Mouse (Mus musculus) embryonic fibroblast, embryonic 13.5 days (primary cell): Measurements from ENCODE around the gene Rrp1b. TPM values are rescaled to one million over a fixed set of nuclear protein-coding genes. Genes with fewer than 3 reads are reported as not detected.

ENCODE experiments used
- H3K27ac ChIP-seq: 2 replicates; pipeline ENCODE4 v1.5.1; 2012; ENCODE audit warnings: low read length, control low read depth, inconsistent platforms; ENCODE audit not compliant: insufficient read depth
- H3K4me1 ChIP-seq: 2 replicates; pipeline ENCODE4 v1.6.1; 2011; ENCODE audit warnings: low read length; ENCODE audit not compliant: control insufficient read depth, insufficient read depth
- H3K4me3 ChIP-seq: 2 replicates; pipeline ENCODE4 v1.5.1; 2011; ENCODE audit warnings: mild to moderate bottlenecking, control low read depth, low read length; ENCODE audit not compliant: insufficient read depth
- CTCF ChIP-seq: IDR thresholded peaks from 2 replicates; pipeline ENCODE4 v1.5.1; 2011; ENCODE audit warnings: mild to moderate bottlenecking, control low read depth, low read length, moderate library complexity, borderline replicate concordance; ENCODE audit not compliant: insufficient read depth
- POLR2A ChIP-seq: IDR thresholded peaks from 2 replicates; pipeline ENCODE4 v1.6.1; 2011; ENCODE audit warnings: low read depth, mild to moderate bottlenecking, control low read depth, low read length, moderate library complexity
- polyA plus RNA-seq: library from polyadenylated mRNA; stranded (reverse); fragments of >200 nt; gene quantifications from 2 replicates; pipeline ENCODE4 v1.2.4, GENCODE M21; 2011; ENCODE audit warnings: low read depth; ENCODE audit not compliant: missing spikeins, insufficient read length

Gene Rrp1b
- polyA plus RNA-seq, 1 experiment: 38.6 TPM

- TF ChIP-seq POLR2A (no peak), CTCF (peak; percentile 59; the same call in 1 of the 2 replicates)
Observed at GRCm38 (mm10) chr17:32025386-32025785, 10.5 kb upstream of the Rrp1b start.

DNA sequence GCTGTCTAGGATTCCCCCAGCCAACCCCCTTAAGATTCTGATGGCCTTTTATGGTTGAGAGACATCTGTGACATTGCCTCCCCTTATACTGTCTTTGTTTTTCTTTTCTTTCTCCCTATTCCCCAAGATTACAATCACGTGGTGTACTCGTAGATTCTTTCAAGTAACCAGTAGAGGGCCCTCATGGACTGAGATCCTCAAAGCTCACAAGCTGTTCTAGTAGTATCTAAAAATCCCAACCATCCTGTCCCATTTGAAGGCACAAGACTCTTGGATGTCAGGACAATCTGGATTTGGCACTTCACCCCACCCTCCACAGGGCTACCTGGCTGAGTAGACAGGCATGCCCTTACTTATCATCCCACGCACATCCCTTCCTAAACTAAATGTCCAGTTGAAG, 8.2 kb upstream of the Rrp1b start:
- Histone ChIP-seq H3K4me3 (no peak overlapping the region), H3K27ac (no peak overlapping the region), H3K4me1 (peaks cover 8% of the 10 kb centered on the region; the same call in 1 of the 2 replicates)
- TF ChIP-seq POLR2A (no peak), CTCF (no peak)

More at GRCm38 (mm10) chr17:32025386-32025785, 10.5 kb upstream of the Rrp1b start:
- Histone ChIP-seq H3K4me1 (no peaks in the 10 kb centered on the region), H3K27ac (no peak overlapping the region), H3K4me3 (no peak overlapping the region)

- no peak overlapping the region for H3K4me3 ChIP-seq
- H3K4me1 ChIP-seq: peaks cover 8% of the 10 kb centered on the region; the same call in 1 of the 2 replicates
- TF ChIP-seq POLR2A (no peak), CTCF (no peak)
- H3K27ac ChIP-seq: no peak overlapping the region
Observed at GRCm38 (mm10) chr17:32028301-32028700, 7.6 kb upstream of the Rrp1b start.

GRCm38 (mm10) chr17:32031684-32032083, 4.2 kb upstream of the Rrp1b start:
- 0 out of 2 replicates have a peak overlapping the region, but pooled peaks have one; percentile 21 for H3K27ac ChIP-seq
- TF ChIP-seq CTCF: no peak
- TF ChIP-seq POLR2A: no peak
- H3K4me3 ChIP-seq: no peak overlapping the region
- H3K4me1 ChIP-seq: peaks cover 8% of the 10 kb centered on the region; the same call in 1 of the 2 replicates

DNA sequence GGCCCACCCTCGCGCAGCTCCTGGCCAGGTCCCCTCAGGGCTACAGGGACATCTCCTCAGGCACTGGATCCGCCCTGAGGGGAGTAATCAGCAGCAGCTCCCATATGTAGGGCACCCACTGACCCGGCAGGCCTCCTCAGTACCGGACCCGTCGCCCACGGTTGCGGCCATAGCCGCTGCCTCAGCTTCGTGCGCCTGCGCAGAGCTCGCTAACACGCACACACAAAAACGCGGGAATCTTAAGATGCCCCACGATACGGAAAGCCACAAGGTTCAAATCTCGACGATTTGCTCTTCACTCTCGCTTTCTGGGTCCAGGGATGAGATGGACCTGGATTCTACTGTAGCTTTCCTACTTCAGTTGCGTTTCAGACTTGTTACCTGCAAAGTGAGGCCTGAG, 1.6 kb upstream of the Rrp1b start:
- TF ChIP-seq POLR2A (no peak), CTCF (no peak)
- H3K4me1 ChIP-seq: peaks cover 8% of the 10 kb centered on the region; the same call in 1 of the 2 replicates
- H3K4me3 ChIP-seq: no peak overlapping the region
- H3K27ac ChIP-seq: no peak overlapping the region

- H3K27ac ChIP-seq: peak overlapping the region; percentile 3; the same call in 1 of the 2 replicates
- H3K4me3 ChIP-seq: peak overlapping the region; percentile 82
- TF ChIP-seq CTCF: no peak
- TF ChIP-seq POLR2A: peak; percentile 1; the same call in 1 of the 2 replicates
- peaks cover 8% of the 10 kb centered on the region for H3K4me1 ChIP-seq
Observed at GRCm38 (mm10) chr17:32036509-32037438, 874 bp downstream of the Rrp1b start.

DNA sequence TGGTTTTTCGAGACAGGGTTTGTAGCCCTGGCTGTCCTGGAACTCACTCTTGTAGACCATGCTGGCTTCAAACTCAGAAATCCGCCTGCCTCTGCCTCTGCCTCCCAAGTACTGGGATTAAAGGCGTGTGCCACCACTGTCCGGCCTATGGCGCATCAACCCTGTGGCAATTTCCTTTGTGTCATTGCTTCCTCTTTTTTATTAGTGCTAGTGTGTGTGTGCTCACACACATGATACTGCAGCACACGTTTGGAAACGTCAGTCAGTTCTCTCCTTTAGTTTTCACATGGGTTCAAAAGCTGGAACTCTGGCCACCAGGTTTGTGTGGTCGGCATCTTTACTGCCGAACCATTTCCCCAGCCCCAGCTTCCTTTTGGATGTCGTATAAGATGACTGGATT, 4.4 kb downstream of the Rrp1b start:
- Histone ChIP-seq H3K27ac (no peak overlapping the region), H3K4me1 (peaks cover 12% of the 10 kb centered on the region), H3K4me3 (no peak overlapping the region)
- TF ChIP-seq POLR2A (no peak), CTCF (no peak)

DNA sequence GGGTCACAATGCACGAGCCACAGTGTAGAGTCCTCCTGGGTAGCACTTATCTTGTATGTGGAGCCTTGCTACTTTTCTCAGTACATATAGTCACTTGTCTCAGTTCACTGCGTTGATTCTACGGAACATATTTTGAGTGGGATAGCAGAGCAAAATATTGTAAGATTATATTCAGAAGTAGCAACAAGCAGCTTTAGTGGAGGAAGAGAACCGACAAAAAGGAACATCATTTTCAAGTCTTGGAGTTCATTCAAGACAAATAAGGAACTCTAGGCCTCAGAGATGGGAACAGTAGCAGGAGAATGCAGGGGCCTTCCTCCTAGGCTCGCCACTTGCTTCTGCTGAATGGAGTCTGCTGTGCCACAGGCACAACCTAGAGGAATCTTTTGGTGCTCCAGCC, 10.6 kb downstream of the Rrp1b start:
- TF ChIP-seq CTCF (no peak), POLR2A (no peak)
- no peak overlapping the region for H3K27ac ChIP-seq
- H3K4me3 ChIP-seq: no peak overlapping the region
- H3K4me1 ChIP-seq: peaks cover 4% of the 10 kb centered on the region

- no peak overlapping the region for H3K27ac ChIP-seq
- H3K4me1 ChIP-seq: no peaks in the 10 kb centered on the region; the same call in 1 of the 2 replicates
- TF ChIP-seq POLR2A (no peak), CTCF (no peak)
- no peak overlapping the region for H3K4me3 ChIP-seq
Observed at GRCm38 (mm10) chr17:32048351-32048750, 12.5 kb downstream of the Rrp1b start.

- Histone ChIP-seq H3K4me1 (no peaks in the 10 kb centered on the region), H3K27ac (no peak overlapping the region), H3K4me3 (no peak overlapping the region)
- TF ChIP-seq POLR2A: no peak
- TF ChIP-seq CTCF: no peak
Observed at GRCm38 (mm10) chr17:32049914-32050313, 14.0 kb downstream of the Rrp1b start.

DNA sequence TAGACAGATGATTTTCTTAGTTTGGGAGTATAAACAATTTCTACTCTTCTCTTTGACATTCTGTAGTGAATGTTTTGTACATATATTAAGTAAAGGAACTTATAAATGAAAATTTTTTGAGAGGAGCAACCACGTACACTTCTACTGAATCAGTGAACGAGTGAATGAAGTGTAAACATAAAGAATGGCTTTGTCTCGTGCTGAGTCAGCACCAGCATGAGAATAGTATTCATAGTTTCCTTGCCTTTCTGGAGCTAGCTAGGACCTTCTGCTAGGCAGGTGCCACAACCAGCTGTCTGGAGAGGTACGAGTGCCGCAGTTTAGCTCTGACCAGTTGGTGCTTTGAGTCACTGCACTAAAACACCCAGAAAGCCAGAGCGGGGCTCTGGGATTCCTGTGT, 14.7 kb downstream of the Rrp1b start:
- TF ChIP-seq POLR2A (no peak), CTCF (no peak)
- Histone ChIP-seq H3K27ac (no peak overlapping the region), H3K4me3 (no peak overlapping the region), H3K4me1 (no peaks in the 10 kb centered on the region)
